Mouse (Mus musculus) MEL (cell line): ENCODE results near the gene Prr15l. TPM values are rescaled to one million over a fixed set of nuclear protein-coding genes. Genes with fewer than 3 reads are reported as not detected.

Source experiments
- DNase-seq: peaks from one replicate; pipeline ENCODE4 v3.0.0; 2011; ENCODE audit warnings: low read depth, low spot score
- H3K27ac ChIP-seq: 2 replicates; pipeline ENCODE4 v1.5.1; 2012; ENCODE audit warnings: low read depth, mild to moderate bottlenecking, control low read depth, low read length, moderate library complexity; ENCODE audit not compliant: control insufficient read depth
- H3K27me3 ChIP-seq, 2 experiments: fragments of 150-350 bp in 1 of 2; sonication (generic) in 1 of 2; 2 replicates each; pipeline ENCODE4 v1.6.1; 2012; ENCODE audit warnings: low read length in 2 of 2, mild to moderate bottlenecking in 2 of 2, improper control_type of control experiment in 1 of 2, moderate library complexity in 1 of 2; ENCODE audit not compliant: insufficient read depth in 2 of 2, control insufficient read depth in 1 of 2
- H3K36me3 ChIP-seq, 2 experiments: 2 replicates each; pipeline ENCODE4 v1.6.1; 2012 to 2014; ENCODE audit warnings: low read length in 2 of 2, improper control_type of control experiment in 1 of 2, inconsistent platforms in 1 of 2, mild to moderate bottlenecking in 1 of 2; ENCODE audit not compliant: insufficient read depth in 2 of 2, control insufficient read depth in 1 of 2
- H3K4me1 ChIP-seq, 2 experiments: fragments of 150-350 bp in 1 of 2; sonication (generic) in 1 of 2; 2 replicates each; pipeline ENCODE4 v1.6.1; 2012; ENCODE audit warnings: low read length in 2 of 2, improper control_type of control experiment in 1 of 2, mild to moderate bottlenecking in 1 of 2; ENCODE audit not compliant: insufficient read depth in 2 of 2, control insufficient read depth in 1 of 2
- H3K4me3 ChIP-seq, 2 experiments: fragments of 150-350 bp in 1 of 2; sonication (generic) in 1 of 2; 2 replicates each; pipeline ENCODE4 v1.5.1; 2012; ENCODE audit warnings: low read depth in 2 of 2, low read length in 2 of 2, mild to moderate bottlenecking in 2 of 2, moderate library complexity in 2 of 2, control low read depth in 1 of 2, improper control_type of control experiment in 1 of 2; ENCODE audit not compliant: control insufficient read depth in 1 of 2, insufficient read depth in 1 of 2
- H3K79me2 ChIP-seq: 2 replicates; pipeline ENCODE4 v1.6.1; 2012; ENCODE audit warnings: mild to moderate bottlenecking, low read length, moderate library complexity; ENCODE audit not compliant: control insufficient read depth, poor library complexity, insufficient read depth
- H3K9ac ChIP-seq: 2 replicates; pipeline ENCODE4 v1.6.1; 2012; ENCODE audit warnings: low read depth, mild to moderate bottlenecking, control low read depth, low read length, moderate library complexity; ENCODE audit not compliant: control insufficient read depth, poor library complexity, severe bottlenecking
- H3K9me3 ChIP-seq: fragments of 150-350 bp; sonication (generic); replicated peaks from 2 replicates; pipeline ENCODE4 v1.6.1; 2012; ENCODE audit warnings: mild to moderate bottlenecking, low read length, improper control_type of control experiment, moderate library complexity; ENCODE audit not compliant: insufficient read depth
- BHLHE40 ChIP-seq: IDR thresholded peaks from 2 replicates; pipeline ENCODE4 v1.6.1; 2012; ENCODE audit warnings: low read depth, mild to moderate bottlenecking, inconsistent platforms, low read length, improper control_type of control experiment, borderline replicate concordance
- CHD2 ChIP-seq: IDR thresholded peaks from 2 replicates; pipeline ENCODE4 v1.6.1; 2011; ENCODE audit warnings: low read length, improper control_type of control experiment
- CTCF ChIP-seq, 3 experiments: IDR thresholded peaks in 2 of 3; conservative IDR thresholded peaks in 1 of 3; 2 replicates each; pipeline ENCODE4 v1.5.1; 2011 to 2012; ENCODE audit warnings: low read length in 3 of 3, low read depth in 2 of 3, mild to moderate bottlenecking in 2 of 3, improper control_type of control experiment in 1 of 3, inconsistent platforms in 1 of 3, mixed read lengths in 1 of 3, moderate library complexity in 1 of 3; ENCODE audit not compliant: control insufficient read depth in 1 of 3, insufficient read depth in 1 of 3, poor library complexity in 1 of 3, severe bottlenecking in 1 of 3
- ELF1 ChIP-seq: IDR thresholded peaks from 2 replicates; pipeline ENCODE4 v1.6.1; 2014; ENCODE audit warnings: low read depth, mild to moderate bottlenecking, inconsistent platforms, low read length, improper control_type of control experiment, moderate library complexity
- EP300 ChIP-seq, 2 experiments: IDR thresholded peaks; 2 replicates each; pipeline ENCODE4 v1.6.1; 2011; ENCODE audit warnings: improper control_type of control experiment in 2 of 2, low read length in 2 of 2, low read depth in 1 of 2, mild to moderate bottlenecking in 1 of 2
- ETS1 ChIP-seq: IDR thresholded peaks from 2 replicates; pipeline ENCODE4 v1.6.1; 2012; ENCODE audit warnings: low read depth, mild to moderate bottlenecking, inconsistent platforms, low read length, improper control_type of control experiment, moderate library complexity
- GABPA ChIP-seq: IDR thresholded peaks from 2 replicates; pipeline ENCODE4 v1.6.1; 2012; ENCODE audit warnings: low read depth, mild to moderate bottlenecking, inconsistent platforms, low read length, improper control_type of control experiment, moderate library complexity
- GATA1 ChIP-seq: IDR thresholded peaks from 2 replicates; pipeline ENCODE4 v1.6.1; 2011; ENCODE audit warnings: low read depth, low read length, improper control_type of control experiment
- HCFC1 ChIP-seq: IDR thresholded peaks from 2 replicates; pipeline ENCODE4 v1.6.1; 2012; ENCODE audit warnings: low read depth, mild to moderate bottlenecking, inconsistent platforms, low read length, improper control_type of control experiment, moderate library complexity
- MAFK ChIP-seq: IDR thresholded peaks from 2 replicates; pipeline ENCODE4 v1.6.1; 2011; ENCODE audit warnings: low read depth, mild to moderate bottlenecking, low read length, improper control_type of control experiment, borderline replicate concordance
- MAX ChIP-seq: IDR thresholded peaks from 2 replicates; pipeline ENCODE4 v1.6.1; 2011; ENCODE audit warnings: low read length, improper control_type of control experiment
- MEF2A ChIP-seq: IDR thresholded peaks from 2 replicates; pipeline ENCODE4 v1.6.1; 2014; ENCODE audit warnings: low read depth, mild to moderate bottlenecking, inconsistent platforms, low read length, improper control_type of control experiment; ENCODE audit not compliant: poor library complexity, insufficient replicate concordance, severe bottlenecking; ENCODE audit errors: extremely low read depth
- MXI1 ChIP-seq: IDR thresholded peaks from 2 replicates; pipeline ENCODE4 v1.6.1; 2011; ENCODE audit warnings: mild to moderate bottlenecking, low read depth, low read length, improper control_type of control experiment
- MYB ChIP-seq: IDR thresholded peaks from 2 replicates; pipeline ENCODE4 v1.6.1; 2011; ENCODE audit warnings: mild to moderate bottlenecking, low read depth, low read length, improper control_type of control experiment
- MYC ChIP-seq: IDR thresholded peaks from 2 replicates; pipeline ENCODE4 v1.6.1; 2011; ENCODE audit warnings: low read depth, mild to moderate bottlenecking, low read length, improper control_type of control experiment, moderate library complexity
- NELFE ChIP-seq: IDR thresholded peaks from 2 replicates; pipeline ENCODE4 v1.6.1; 2011; ENCODE audit warnings: low read depth, low read length, improper control_type of control experiment
- POLR2A ChIP-seq, 2 experiments: IDR thresholded peaks; 2 replicates each; pipeline ENCODE4 v1.6.1; 2011 to 2012; ENCODE audit warnings: low read length in 2 of 2, mild to moderate bottlenecking in 2 of 2, control low read depth in 1 of 2, improper control_type of control experiment in 1 of 2, low read depth in 1 of 2, moderate library complexity in 1 of 2; ENCODE audit not compliant: control insufficient read depth in 1 of 2, insufficient read depth in 1 of 2, poor library complexity in 1 of 2
- POLR2AphosphoS2 ChIP-seq: IDR thresholded peaks from 2 replicates; pipeline ENCODE4 v1.6.1; 2011; ENCODE audit warnings: low read length, improper control_type of control experiment
- POLR2AphosphoS5 ChIP-seq: IDR thresholded peaks from 2 replicates; pipeline ENCODE4 v1.6.1; 2012; ENCODE audit warnings: low read depth, borderline replicate concordance, mild to moderate bottlenecking, inconsistent platforms, low read length, moderate library complexity, mixed read lengths
- RAD21 ChIP-seq: IDR thresholded peaks from 2 replicates; pipeline ENCODE4 v1.6.1; 2011; ENCODE audit warnings: mild to moderate bottlenecking, low read depth, low read length, improper control_type of control experiment
- SIN3A ChIP-seq: IDR thresholded peaks from 2 replicates; pipeline ENCODE4 v1.6.1; 2012; ENCODE audit warnings: low read length, improper control_type of control experiment, inconsistent platforms
- SMC3 ChIP-seq: IDR thresholded peaks from 2 replicates; pipeline ENCODE4 v1.6.1; 2011; ENCODE audit warnings: low read depth, low read length, improper control_type of control experiment
- TAL1 ChIP-seq: IDR thresholded peaks from 2 replicates; pipeline ENCODE4 v1.6.1; 2012; ENCODE audit warnings: mild to moderate bottlenecking, inconsistent platforms, low read length, moderate library complexity, mixed read lengths
- TBP ChIP-seq: IDR thresholded peaks from 2 replicates; pipeline ENCODE4 v1.8.0; 2011; ENCODE audit warnings: low read depth, low read length, improper control_type of control experiment
- TCF12 ChIP-seq: IDR thresholded peaks from 2 replicates; pipeline ENCODE4 v1.6.1; 2014; ENCODE audit warnings: low read depth, mild to moderate bottlenecking, inconsistent platforms, low read length, improper control_type of control experiment, moderate library complexity
- UBTF ChIP-seq: IDR thresholded peaks from 2 replicates; pipeline ENCODE4 v1.6.1; 2012; ENCODE audit warnings: low read depth, mild to moderate bottlenecking, inconsistent platforms, low read length, improper control_type of control experiment, moderate library complexity, borderline replicate concordance; ENCODE audit not compliant: insufficient read depth
- USF1 ChIP-seq: IDR thresholded peaks from 2 replicates; pipeline ENCODE4 v1.6.1; 2014; ENCODE audit warnings: low read depth, mild to moderate bottlenecking, inconsistent platforms, low read length, improper control_type of control experiment, moderate library complexity
- ZMIZ1 ChIP-seq: IDR thresholded peaks from 2 replicates; pipeline ENCODE4 v1.6.1; 2012; ENCODE audit warnings: low read depth, mild to moderate bottlenecking, inconsistent platforms, low read length, improper control_type of control experiment, moderate library complexity
- ZNF384 ChIP-seq: IDR thresholded peaks from 2 replicates; pipeline ENCODE4 v1.6.1; 2012; ENCODE audit warnings: low read depth, mild to moderate bottlenecking, inconsistent platforms, low read length, improper control_type of control experiment
- polyA plus RNA-seq, 2 experiments: library from polyadenylated mRNA; stranded (reverse) in 1 of 2; unstranded in 1 of 2; fragments of >175 nt in 1 of 2; fragments of >200 nt in 1 of 2; gene quantifications; 2 replicates each; pipeline versions ENCODE4 v1.2.1 to v1.2.4; 2012; ENCODE audit warnings: low replicate concordance in 2 of 2, low read depth in 1 of 2; ENCODE audit not compliant: insufficient read length in 2 of 2, insufficient read depth in 1 of 2, missing spikeins in 1 of 2
- total RNA-seq: library from RNA; depleted of rRNA; stranded (reverse); fragments of 300-350 nt; gene quantifications from 2 replicates; pipeline ENCODE4 v1.2.3, GENCODE M21; 2012

Prr15l gene
- total and polyA plus RNA-seq, 3 experiments: 0.08 to 0.19 TPM; not detected in 1

DNA sequence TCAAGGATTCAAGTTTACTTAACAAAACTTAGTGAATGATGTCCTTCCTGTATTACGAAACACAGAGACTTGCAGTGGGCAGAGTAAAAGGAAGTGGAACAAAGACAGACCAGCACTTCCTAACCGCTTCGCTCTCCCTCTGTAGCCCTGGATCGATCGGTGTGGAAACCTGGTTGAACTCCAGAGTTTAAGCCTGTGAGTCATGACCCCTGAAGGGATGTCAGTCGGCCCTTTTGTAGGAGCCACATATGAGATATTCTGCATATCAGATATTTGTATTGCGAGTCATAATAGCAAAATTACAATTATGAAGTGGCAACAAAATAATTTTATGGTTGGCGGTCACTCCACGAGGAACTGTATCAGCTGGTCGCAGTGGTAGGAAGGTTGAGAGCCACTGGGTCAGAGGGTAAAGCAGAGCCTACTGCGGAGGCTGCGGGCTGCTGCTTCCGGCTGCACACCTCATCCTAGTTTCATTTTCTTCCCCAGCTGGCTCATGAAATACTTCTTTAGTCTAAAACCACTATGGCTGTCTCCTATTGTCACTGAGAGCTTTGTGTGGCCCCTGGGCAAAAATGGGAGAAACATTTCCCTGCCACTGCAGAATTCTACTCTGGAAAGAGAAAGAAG, 39.1 kb downstream of the Prr15l start:
- H3K4me1 ChIP-seq: peaks cover 20 to 37% of the 10 kb centered on the region in 2 experiments
- peaks cover 3 to 42% of the 10 kb centered on the region in 2 experiments for H3K36me3 ChIP-seq
- no peaks in the 10 kb centered on the region for H3K27me3 ChIP-seq
- TF ChIP-seq CHD2 (no peak), MAX (no peak), HCFC1 (no peak), TBP (no peak), TCF12 (no peak), USF1 (no peak)
- H3K9ac ChIP-seq: no peak overlapping the region
- no peak for DNase-seq
- H3K79me2 ChIP-seq: peaks cover 8% of the 10 kb centered on the region; the same call in 1 of the 2 replicates
- no peaks in the 10 kb centered on the region for H3K9me3 ChIP-seq
- H3K27ac ChIP-seq: no peak overlapping the region
- H3K4me3 ChIP-seq: no peak overlapping the region

DNA sequence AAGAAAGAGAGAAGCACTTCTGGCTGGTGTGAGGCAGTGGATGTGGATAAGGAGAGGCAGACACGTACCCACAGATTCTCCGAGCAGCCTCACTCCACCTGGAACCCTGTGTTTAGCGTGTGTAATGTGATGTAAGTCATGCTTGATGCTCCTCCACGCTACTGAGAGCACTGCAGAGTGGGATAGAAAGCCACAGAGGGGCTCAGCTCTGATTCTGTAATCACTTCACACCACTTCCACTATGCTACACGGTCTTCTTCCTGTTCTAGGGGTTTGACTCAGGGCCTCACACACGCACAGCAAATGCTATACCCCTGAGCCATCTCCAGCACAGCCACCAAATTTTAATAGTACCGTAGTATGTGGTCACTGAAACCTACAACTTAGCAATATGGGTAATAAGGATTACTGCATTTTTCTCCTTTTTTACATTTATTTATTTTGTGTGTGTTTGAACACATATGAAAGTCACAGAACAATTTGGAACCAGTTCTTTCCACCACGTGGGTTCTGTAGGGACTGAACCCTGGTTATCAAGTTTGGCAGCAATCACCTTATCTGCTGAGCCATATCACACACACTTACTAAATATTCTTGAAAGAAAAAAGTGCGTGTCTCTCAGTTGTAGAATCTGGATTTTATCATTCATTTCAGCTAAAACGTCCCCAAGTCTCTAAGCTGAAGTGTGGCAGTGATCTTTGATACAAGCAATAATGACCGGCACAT, 39.8 kb downstream of the Prr15l start:
- Histone ChIP-seq H3K9ac (no peak overlapping the region), H3K27me3 (no peaks in the 10 kb centered on the region), H3K36me3 (peaks cover 3 to 42% of the 10 kb centered on the region in 2 experiments), H3K27ac (peak overlapping the region; percentile 23; the same call in 1 of the 2 replicates), H3K4me1 (peaks cover 20 to 37% of the 10 kb centered on the region in 2 experiments), H3K79me2 (peaks cover 12% of the 10 kb centered on the region; the same call in 1 of the 2 replicates), H3K4me3 (no peak overlapping the region), H3K9me3 (no peaks in the 10 kb centered on the region)
- DNase-seq: peak; percentile 45
- peak; percentile 12; the same call in 1 of the 2 replicates for TF ChIP-seq SMC3
- peak; percentile 77 for TF ChIP-seq GATA1
- no peak for TF ChIP-seq MAFK
- TF ChIP-seq ZMIZ1: no peak; the same call in 1 of the 2 replicates
- no peak for TF ChIP-seq POLR2AphosphoS5
- TF ChIP-seq RAD21: no peak
- no peak for TF ChIP-seq GABPA
- peak; percentile 67; the same call in 1 of the 2 replicates for TF ChIP-seq USF1
- peak in 1 of 2 experiments; percentile 35; a peak in 2 of 4 replicates for TF ChIP-seq EP300 (IDR thresholded peaks at IDR 0.05; ENCODE audit: low read depth in 1 of 2, low read length in 2 of 2)
- TF ChIP-seq TCF12: peak; percentile 51; the same call in 1 of the 2 replicates
- TF ChIP-seq CTCF (IDR thresholded peaks at IDR 0.05 in 2 of 3, conservative IDR thresholded peaks at IDR 0.05 in 1 of 3; ENCODE audit: control insufficient read depth in 1 of 3, insufficient read depth in 1 of 3, low read depth in 2 of 3, low read length in 3 of 3, poor library complexity in 1 of 3, severe bottlenecking in 1 of 3): no peak
- TF ChIP-seq POLR2A (IDR thresholded peaks at IDR 0.05; ENCODE audit: control insufficient read depth in 1 of 2, insufficient read depth in 1 of 2, low read depth in 1 of 2, low read length in 2 of 2, poor library complexity in 1 of 2): peak in 1 of 2 experiments; percentile 33; a peak in 1 of 4 replicates
- TF ChIP-seq HCFC1: no peak
- no peak for TF ChIP-seq MYB
- no peak for TF ChIP-seq SIN3A
- TF ChIP-seq ZNF384: 0 out of 2 replicates have a peak, but pooled peaks have one; percentile 55
- TF ChIP-seq MEF2A: no peak
- no peak for TF ChIP-seq ELF1
- TF ChIP-seq TAL1: no peak
- TF ChIP-seq UBTF: no peak
- no peak for TF ChIP-seq NELFE
- TF ChIP-seq ETS1: 0 out of 2 replicates have a peak, but pooled peaks have one; percentile 24
- TF ChIP-seq TBP: no peak
- peak; percentile 70 for TF ChIP-seq MYC
- TF ChIP-seq BHLHE40: no peak
- no peak for TF ChIP-seq POLR2AphosphoS2
- TF ChIP-seq MXI1: peak; percentile 87
